Mouse (Mus musculus) myocyte (in vitro differentiated cells): ENCODE measurements around the gene Hs6st3.

Source experiments
- CEBPB ChIP-seq: IDR thresholded peaks from 2 replicates; pipeline ENCODE4 v1.6.1; 2011; ENCODE audit warnings: mild to moderate bottlenecking, moderate library complexity; ENCODE audit not compliant: poor library complexity, insufficient read depth, severe bottlenecking
- E2F4 ChIP-seq: IDR thresholded peaks from one replicate; pipeline ENCODE4 v1.6.1; 2011; ENCODE audit warnings: mild to moderate bottlenecking, control low read depth, moderate library complexity; ENCODE audit not compliant: insufficient read depth
- MAX ChIP-seq: IDR thresholded peaks from one replicate; pipeline ENCODE4 v1.6.1; 2011; ENCODE audit warnings: low read depth, mild to moderate bottlenecking, control low read depth
- MYOD1 ChIP-seq, 3 experiments: IDR thresholded peaks; one replicate each; pipeline ENCODE4 v1.6.1; 2011; ENCODE audit warnings: control low read depth in 2 of 3, low read depth in 2 of 3, mild to moderate bottlenecking in 2 of 3, moderate library complexity in 1 of 3; ENCODE audit not compliant: insufficient read length in 2 of 3, control insufficient read depth in 1 of 3
- MYOG ChIP-seq, 3 experiments: IDR thresholded peaks; one replicate each; pipeline ENCODE4 v1.6.1; 2011; ENCODE audit warnings: control low read depth in 2 of 3, low read depth in 2 of 3, mild to moderate bottlenecking in 2 of 3; ENCODE audit not compliant: insufficient read length in 2 of 3, control insufficient read depth in 1 of 3, insufficient read depth in 1 of 3
- POLR2A ChIP-seq: IDR thresholded peaks from one replicate; pipeline ENCODE4 v1.6.1; 2011; ENCODE audit warnings: low read depth, mild to moderate bottlenecking, control low read depth, moderate library complexity; ENCODE audit not compliant: insufficient read length
- POLR2AphosphoS2 ChIP-seq: IDR thresholded peaks from one replicate; pipeline ENCODE4 v1.6.1; 2011; ENCODE audit warnings: low read depth, control low read depth; ENCODE audit not compliant: insufficient read length
- SRF ChIP-seq: IDR thresholded peaks from one replicate; pipeline ENCODE4 v1.6.1; 2011; ENCODE audit warnings: low read depth; ENCODE audit not compliant: control insufficient read depth, insufficient read length
- TCF12 ChIP-seq: IDR thresholded peaks from one replicate; pipeline ENCODE4 v1.6.1; 2011; ENCODE audit warnings: mild to moderate bottlenecking, control low read depth; ENCODE audit not compliant: poor library complexity, insufficient read depth, severe bottlenecking
- TCF3 ChIP-seq: IDR thresholded peaks from one replicate; pipeline ENCODE4 v1.6.1; 2011; ENCODE audit warnings: low read depth, control low read depth; ENCODE audit not compliant: insufficient read length
- USF1 ChIP-seq: IDR thresholded peaks from one replicate; pipeline ENCODE4 v1.6.1; 2011; ENCODE audit warnings: low read depth, mild to moderate bottlenecking, control low read depth, moderate library complexity

DNA sequence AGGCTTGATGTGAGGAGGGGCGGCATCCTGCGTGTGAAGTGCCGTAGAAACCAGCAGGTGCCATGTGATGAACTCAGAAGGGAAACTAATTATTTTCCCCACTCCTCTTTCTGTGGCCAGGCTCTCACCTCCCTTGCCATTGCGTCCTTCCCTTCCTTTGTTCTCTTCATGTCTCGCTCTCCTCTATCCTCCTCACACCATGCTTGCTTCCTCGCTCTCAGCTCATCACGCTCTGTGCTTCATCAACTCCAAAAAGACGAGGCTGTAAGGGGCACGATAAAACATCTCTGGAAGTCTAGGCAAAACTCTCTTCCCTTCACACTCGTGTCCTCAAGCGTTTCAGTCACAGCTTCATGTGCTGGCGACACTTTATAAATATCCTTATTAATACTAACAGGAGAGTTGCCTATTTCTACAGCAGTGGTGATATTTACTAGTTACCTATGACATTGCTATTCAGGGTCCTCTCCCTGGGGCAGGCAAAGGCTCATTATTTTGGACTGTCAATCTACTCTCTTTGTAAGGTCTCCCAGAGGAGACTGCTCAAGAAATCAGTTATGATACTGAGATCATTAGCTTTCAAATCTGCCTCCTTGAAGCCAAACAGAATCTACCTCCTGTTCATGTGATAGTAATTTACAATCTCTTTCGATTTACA, 394.9 kb downstream of the Hs6st3 start:
- TF ChIP-seq E2F4: no peak
- TF ChIP-seq POLR2A: no peak
- no peak for TF ChIP-seq TCF12
- no peak for TF ChIP-seq CEBPB
- TF ChIP-seq USF1: no peak
- no peak for TF ChIP-seq MAX
- TF ChIP-seq TCF3: no peak
- TF ChIP-seq SRF: no peak
- TF ChIP-seq POLR2AphosphoS2: no peak
- no peak for TF ChIP-seq MYOG (IDR thresholded peaks at IDR 0.05; ENCODE audit: control insufficient read depth in 1 of 3, insufficient read depth in 1 of 3, insufficient read length in 2 of 3, low read depth in 2 of 3)
- no peak for TF ChIP-seq MYOD1 (IDR thresholded peaks at IDR 0.05; ENCODE audit: control insufficient read depth in 1 of 3, insufficient read length in 2 of 3, low read depth in 2 of 3)
